Mouse (Mus musculus) regulatory T cell (primary cell): ENCODE measurements around the gene Necab2.

Experiments
- in situ Hi-C: fragments of 300-600 bp; cut with MboI, MseI; formaldehyde crosslinking; loops from one replicate; pipeline ENCODE4 v1.15.1; 2025; ENCODE audit warnings: high pct_unique_total_duplicates

The Necab2 gene

DNA sequence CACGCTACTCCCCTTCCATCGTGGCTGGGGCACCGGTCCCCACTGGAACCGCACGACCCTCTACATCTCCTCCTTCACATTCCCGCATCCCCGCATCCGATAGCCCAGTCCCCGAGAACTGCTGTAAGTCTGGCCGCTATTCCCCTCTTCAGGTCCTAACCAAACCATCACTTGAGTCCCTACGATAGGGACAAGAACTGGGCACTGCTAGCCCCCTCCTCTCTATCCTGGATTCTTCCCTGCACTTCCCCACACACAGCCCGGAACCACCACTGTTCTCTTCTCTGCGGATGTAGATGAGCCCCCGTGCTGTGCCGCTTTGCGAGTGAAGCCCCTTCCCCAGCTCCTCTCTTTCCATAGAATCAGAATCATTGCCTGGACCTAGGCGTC, 1.3 kb downstream of the Necab2 start:
- in situ Hi-C loops: loop anchor here (5.0 kb wide), 1 partner anchor 35 kb away; no protein-coding TSS in a partner anchor

GRCm38 (mm10) chr8:119449627-119450026, 3.1 kb downstream of the Necab2 start:
- in situ Hi-C loops: loop anchor here (5.0 kb wide), 2 partner anchors 37 to 53 kb away; partner anchors contain the start of gene Slc38a8

GRCm38 (mm10) chr8:119451131-119451530, 4.6 kb downstream of the Necab2 start:
- in situ Hi-C loops: loop anchor here (5.0 kb wide), 1 partner anchor 51 kb away; the partner anchor contains the start of gene Slc38a8

GRCm38 (mm10) chr8:119452919-119453318, 6.4 kb downstream of the Necab2 start:
- in situ Hi-C loops: loop anchor here (5.0 kb wide), 1 partner anchor 49 kb away; the partner anchor contains the start of gene Slc38a8

DNA sequence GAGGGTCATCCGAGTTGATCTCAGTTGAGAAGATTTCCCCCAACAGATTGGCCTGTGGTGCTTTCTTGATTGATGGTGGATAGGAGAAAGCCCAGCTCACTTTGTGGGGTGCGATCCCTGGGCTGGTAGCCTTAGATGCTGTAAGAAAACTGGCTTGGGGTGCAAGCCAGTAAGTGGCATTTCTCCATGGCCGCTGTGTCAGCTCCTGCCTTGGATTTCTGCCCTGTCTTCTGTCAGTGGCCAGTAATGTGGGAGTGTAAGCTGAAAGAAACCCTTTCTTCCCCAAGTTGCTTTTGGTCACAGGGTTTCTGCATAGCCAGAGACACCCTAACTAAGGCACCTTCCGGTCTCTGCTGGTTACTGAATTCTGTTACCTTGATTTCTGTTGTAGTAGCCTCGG, 9.5 kb downstream of the Necab2 start:
- in situ Hi-C loops: no loop called here

- in situ Hi-C loops: no loop called here
Measured at GRCm38 (mm10) chr8:119459724-119460123, 13.2 kb downstream of the Necab2 start.

DNA sequence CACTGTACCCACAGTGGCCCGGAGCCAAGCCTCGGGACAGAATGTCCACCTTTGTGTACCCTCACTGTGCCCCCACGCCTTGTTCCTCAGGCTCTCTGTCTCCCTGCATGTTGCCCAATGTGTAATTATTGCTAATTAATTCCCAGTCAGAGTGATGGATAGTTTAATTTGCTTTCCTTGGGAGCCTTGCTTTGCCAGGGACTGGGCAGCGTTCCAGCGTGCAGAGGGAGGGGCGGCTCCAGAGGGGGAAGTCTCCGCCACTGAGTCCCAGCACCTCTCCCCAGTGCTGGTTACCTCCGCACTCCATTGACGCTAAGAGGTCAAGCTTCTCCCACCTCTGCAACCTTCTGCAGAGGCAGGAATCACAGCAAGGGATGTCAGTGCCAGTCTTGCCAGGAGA, 14.8 kb downstream of the Necab2 start:
- in situ Hi-C loops: no loop called here

DNA sequence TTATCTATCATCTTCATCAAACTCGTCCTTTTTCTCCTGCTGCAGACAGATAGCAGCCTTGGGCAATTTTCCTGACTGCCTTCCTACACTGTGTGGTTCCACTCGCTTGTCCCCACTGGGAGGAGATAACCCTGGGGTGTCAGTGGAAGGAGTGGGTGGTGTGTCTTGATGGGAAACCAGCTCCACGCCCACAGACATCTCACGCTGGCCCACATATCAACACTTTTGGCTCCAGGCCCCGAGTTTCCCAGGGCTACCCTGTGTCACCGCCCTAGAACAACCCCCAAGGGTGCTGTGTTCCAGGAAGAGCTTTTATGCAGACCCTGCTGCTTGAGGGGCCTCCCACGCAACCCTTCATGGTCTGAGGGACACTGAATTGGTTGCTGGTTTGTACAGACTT, 17.2 kb downstream of the Necab2 start:
- in situ Hi-C loops: no loop called here

DNA sequence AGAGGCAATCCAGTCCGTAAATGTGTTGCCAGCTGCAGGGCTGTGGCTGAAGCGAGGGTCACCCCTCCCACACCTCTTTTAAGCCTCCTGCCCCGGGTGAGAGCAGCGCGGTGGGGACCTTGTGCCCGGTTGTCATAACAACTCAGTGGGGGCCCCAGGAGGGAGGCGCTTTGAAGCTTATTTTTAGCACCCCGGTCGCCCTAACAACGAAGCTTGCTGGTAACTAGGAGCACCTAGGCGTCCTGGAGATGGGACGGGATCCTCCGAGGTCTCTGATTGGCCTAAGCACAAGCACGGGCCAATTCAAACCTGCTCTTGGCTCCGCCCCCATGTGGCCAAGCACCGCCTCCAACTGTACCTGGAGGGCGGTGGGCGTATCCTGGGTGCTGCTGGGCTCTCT, 19.6 kb downstream of the Necab2 start:
- in situ Hi-C loops: no loop called here

DNA sequence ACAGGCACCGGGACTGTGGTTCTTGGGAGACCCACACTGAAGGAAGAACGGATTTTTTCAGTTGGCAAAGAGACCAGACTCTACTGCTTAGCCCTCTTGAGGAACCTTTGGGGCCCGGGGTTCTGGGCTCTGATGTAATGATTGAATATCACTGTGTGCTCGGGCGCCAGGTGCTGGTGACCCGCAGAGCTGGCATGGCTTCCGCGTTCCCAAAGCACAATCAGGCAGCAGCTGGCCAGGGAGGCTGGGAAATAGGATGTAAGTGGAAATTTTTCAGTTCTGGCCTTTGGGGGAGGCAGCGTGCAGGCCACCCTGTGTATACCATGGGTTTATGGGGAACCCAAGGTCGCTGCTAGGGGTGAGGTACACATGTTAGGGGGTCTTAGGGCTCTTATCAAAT, 20.3 kb downstream of the Necab2 start:
- in situ Hi-C loops: no loop called here

DNA sequence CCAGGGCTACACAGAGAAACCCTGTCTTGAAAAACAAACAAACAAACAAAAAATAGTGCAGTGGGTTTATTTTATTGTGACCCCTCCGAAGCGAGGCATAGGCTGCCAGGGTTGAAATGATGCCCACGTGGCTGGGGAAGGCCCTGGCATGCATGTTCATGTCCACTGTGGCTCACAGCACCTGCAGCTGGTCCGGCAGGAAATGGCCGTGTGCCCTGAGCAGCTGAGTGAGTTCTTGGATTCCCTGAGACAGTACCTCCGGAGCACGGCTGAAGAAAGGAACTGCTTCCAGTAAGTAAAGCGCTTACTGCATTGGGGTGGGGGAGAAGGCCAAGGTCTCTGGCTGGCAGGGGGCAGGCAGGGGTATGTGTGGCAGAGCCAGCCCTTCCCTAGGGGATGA, 21.6 kb downstream of the Necab2 start:
- in situ Hi-C loops: no loop called here

- in situ Hi-C loops: no loop called here
Measured at GRCm38 (mm10) chr8:119478684-119479083, 32.2 kb downstream of the Necab2 start.

- in situ Hi-C loops: no loop called here
Measured at GRCm38 (mm10) chr8:119484145-119484896, 37.8 kb downstream of the Necab2 start.

GRCm38 (mm10) chr8:119487093-119487492, 40.6 kb downstream of the Necab2 start:
- in situ Hi-C loops: no loop called here

DNA sequence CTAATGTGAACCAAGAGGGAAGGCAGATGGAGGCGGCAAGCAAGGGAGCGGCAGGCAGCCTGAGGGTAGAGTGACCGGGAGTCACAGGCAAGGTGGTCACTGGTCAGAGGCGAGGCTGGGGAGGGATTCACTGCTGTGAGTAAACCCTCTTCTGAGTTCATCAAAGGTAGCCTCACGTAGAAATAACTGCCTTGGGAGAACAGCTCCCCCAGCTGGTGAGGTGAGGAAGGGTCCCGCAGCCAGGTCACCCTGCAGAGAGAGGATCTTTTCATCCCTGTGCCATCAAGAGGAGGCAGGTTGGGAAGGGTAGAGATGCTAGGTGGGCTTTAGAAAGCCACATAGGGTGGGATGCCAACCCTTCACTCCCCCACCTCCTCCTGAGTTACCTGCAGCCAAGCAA, 50.3 kb downstream of the Necab2 start:
- in situ Hi-C loops: no loop called here

- in situ Hi-C loops: loop anchor here (5.0 kb wide), 1 partner anchor 48 kb away; no protein-coding TSS in a partner anchor
Measured at GRCm38 (mm10) chr8:119499836-119500235, 53.3 kb downstream of the Necab2 start.

DNA sequence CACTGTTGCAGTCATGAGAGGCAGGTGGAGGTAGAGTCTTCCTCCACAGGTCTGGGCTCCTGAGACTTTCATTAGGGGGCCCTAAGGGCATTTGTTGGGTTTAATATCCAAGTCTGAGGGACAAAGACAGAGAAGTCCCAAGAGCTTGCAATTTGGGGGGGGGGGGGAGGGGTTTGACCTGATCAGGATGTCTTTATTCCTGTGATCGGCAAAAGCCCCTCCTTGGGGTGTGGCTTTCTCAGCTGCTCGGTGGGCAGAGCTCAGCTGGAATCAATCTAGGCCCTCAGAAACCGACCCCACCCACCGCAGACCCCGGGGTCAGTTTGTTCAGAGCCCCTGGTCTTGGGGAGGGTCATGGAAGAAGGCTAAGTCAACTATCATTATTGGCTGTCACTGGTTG, 55.1 kb downstream of the Necab2 start, which contains the start of gene Slc38a8:
Slc38a8 (minus strand) TSS at position 101 of the 400 bp plus-strand sequence.
- in situ Hi-C loops: loop anchor here (5.0 kb wide), 1 partner anchor 49 kb away; no protein-coding TSS in a partner anchor

DNA sequence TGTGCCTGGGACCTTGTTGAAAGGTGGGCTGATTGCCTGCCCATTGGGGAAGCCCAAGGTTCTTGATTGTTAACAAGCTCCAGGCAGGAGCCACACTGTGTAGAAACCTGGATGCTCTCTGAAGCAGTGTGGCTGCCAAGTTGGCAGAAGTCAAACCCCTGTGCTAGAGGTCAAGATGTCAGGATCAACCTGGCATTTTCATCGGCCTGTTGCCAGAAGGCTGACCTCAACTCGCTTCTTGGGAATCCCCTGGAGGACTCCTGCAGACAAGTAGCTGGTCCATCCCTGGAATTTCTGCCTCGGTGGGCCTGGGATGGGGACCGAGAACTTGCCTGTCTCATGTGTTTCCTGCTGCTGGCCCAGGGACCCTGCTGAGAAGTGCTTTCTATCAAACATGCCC, 55.6 kb downstream of the Necab2 start:
- in situ Hi-C loops: loop anchor here (5.0 kb wide), 1 partner anchor 50 kb away; no protein-coding TSS in a partner anchor

- in situ Hi-C loops: loop anchor here (5.0 kb wide), 1 partner anchor 51 kb away; no protein-coding TSS in a partner anchor
Measured at GRCm38 (mm10) chr8:119503191-119503767, 56.8 kb downstream of the Necab2 start.

DNA sequence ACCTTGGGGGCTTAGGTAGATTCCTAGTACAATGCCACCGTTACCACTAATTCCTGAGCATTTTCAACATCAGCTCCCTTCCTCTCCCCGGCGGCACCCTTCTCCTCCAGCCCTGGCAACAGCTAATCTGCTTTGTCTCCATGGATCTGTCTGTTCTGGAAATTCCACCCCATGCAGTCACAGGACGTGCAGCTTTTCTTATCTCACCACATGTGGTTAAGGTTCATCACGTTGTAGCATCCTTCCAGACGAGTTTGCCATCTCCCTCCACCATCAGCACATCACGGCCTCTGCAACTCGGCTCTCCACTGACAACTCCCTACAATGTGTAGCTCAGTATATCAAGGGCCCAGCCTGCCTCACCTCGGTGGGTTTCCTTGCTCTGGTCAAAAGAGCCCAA, 59.0 kb downstream of the Necab2 start:
- in situ Hi-C loops: no loop called here

DNA sequence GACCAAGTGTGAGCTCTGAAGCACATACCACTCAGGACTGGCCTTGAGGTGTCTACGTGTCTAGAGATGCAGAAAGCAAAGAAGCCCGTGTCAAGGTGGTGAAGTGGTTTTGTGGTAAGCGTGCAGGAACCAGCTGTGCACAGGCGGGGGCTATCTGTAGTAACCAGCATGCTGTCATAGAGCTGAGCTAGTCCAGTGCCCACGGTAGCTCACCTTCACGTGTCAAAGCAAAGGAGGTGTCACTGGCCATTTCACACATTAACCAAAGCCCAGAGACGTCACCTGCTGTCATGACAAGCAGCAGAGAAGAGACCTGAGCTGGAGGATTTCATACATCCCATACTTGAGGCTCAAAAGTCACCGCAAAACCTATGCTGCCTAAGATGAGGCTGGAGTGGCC, 59.6 kb downstream of the Necab2 start:
- in situ Hi-C loops: no loop called here

- in situ Hi-C loops: no loop called here
Measured at GRCm38 (mm10) chr8:119510471-119510870, 64.0 kb downstream of the Necab2 start.

DNA sequence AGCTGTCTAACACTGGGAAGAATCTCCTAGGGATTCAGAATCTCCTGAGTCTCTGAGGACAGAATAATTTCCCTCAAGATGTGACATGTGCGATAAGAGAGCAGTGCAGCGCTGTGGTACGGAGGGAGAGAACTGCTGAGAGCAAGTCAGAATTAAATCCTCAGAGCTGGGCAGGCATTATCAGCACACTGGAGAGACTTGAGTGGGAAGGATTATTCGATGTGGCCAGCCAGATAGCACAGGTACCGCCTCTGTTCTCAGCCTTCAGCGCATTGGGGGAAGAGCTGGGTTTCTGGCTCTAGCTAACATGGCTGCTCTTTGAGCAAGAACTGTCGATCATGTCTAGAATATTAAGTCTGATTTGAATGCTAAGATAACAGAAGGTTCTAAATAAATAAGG, 65.2 kb downstream of the Necab2 start:
- in situ Hi-C loops: no loop called here
